Mouse (Mus musculus): Measurements from ENCODE around the gene Klk11. TPM values are rescaled to one million over a fixed set of nuclear protein-coding genes. Genes with fewer than 3 reads are reported as not detected.

Gene Klk11
- polyA plus RNA-seq, 1 experiment from 2014 or later = 0.20 TPM

GRCm38 (mm10) chr7:43797333-43797769, 22.9 kb downstream of the Klk11 start, which contains the start of gene Klk8:
TSS of gene Klk8 (plus strand) at chr7:43797577.
- ATAC-seq (replicated peaks; ENCODE audit: insufficient number of reproducible peaks, insufficient read depth, low FRiP score, low read depth) = no peak; the same call in 1 of the 2 replicates
- Histone ChIP-seq H3K36me3 (no peaks in the 10 kb centered on the region), H3K9ac (no peak within 1 kb of the TSS), H3K27me3 (peaks cover 33% of the 10 kb centered on the region), H3K27ac (no peak within 1 kb of the TSS), H3K9me3 (replicated peaks) (no peaks in the 10 kb centered on the region), H3K4me1 (replicated peaks) (peaks cover 19% of the 10 kb centered on the region), H3K4me3 (peak within 1 kb of the TSS; percentile 58), H3K4me2 (peak within 1 kb of the TSS; percentile 89)
- under 1% methylated on average over 28 of the region's 28 CpGs for WGBS

- Histone ChIP-seq H3K4me1 (replicated peaks) (peaks cover 19% of the 10 kb centered on the region), H3K4me2 (peak overlapping the region; percentile 89), H3K9ac (no peak overlapping the region), H3K27me3 (peaks cover 33% of the 10 kb centered on the region), H3K27ac (no peak overlapping the region), H3K4me3 (peak overlapping the region; percentile 58), H3K9me3 (replicated peaks) (no peaks in the 10 kb centered on the region), H3K36me3 (no peaks in the 10 kb centered on the region)
- 36% methylated on average over 13 of the region's 13 CpGs for WGBS
- peak; percentile 32; the same call in 1 of the 2 replicates for ATAC-seq (replicated peaks; ENCODE audit: insufficient number of reproducible peaks, insufficient read depth, low FRiP score, low read depth)
These were observed 23.5 kb downstream of the Klk11 start for GRCm38 (mm10) chr7:43797844-43798462.

GRCm38 (mm10) chr7:43799876-43800275, 25.5 kb downstream of the Klk11 start:
- peaks cover 27% of the 10 kb centered on the region for H3K27me3 ChIP-seq
- ATAC-seq (replicated peaks; ENCODE audit: insufficient number of reproducible peaks, insufficient read depth, low FRiP score, low read depth) = no peak
- H3K9me3 ChIP-seq (replicated peaks) = no peaks in the 10 kb centered on the region
- H3K4me3 ChIP-seq = no peak overlapping the region
- 67% methylated on average over 7 of the region's 7 CpGs for WGBS
- no peak overlapping the region for H3K9ac ChIP-seq
- no peak overlapping the region for H3K27ac ChIP-seq
- no peaks in the 10 kb centered on the region for H3K36me3 ChIP-seq
- H3K4me1 ChIP-seq (replicated peaks) = peaks cover 19% of the 10 kb centered on the region
- H3K4me2 ChIP-seq = no peak overlapping the region

GRCm38 (mm10) chr7:43810994-43811393, 36.6 kb downstream of the Klk11 start, which contains the start of gene Klk7:
TSS of gene Klk7 (plus strand) at chr7:43811294.
- no peaks in the 10 kb centered on the region for H3K9me3 ChIP-seq (replicated peaks)
- no peak within 1 kb of the TSS for H3K27ac ChIP-seq
- ATAC-seq (replicated peaks; ENCODE audit: insufficient number of reproducible peaks, insufficient read depth, low FRiP score, low read depth) = no peak
- H3K4me1 ChIP-seq (replicated peaks) = no peaks in the 10 kb centered on the region
- H3K27me3 ChIP-seq = no peaks in the 10 kb centered on the region; the same call in 1 of the 2 replicates
- no peaks in the 10 kb centered on the region for H3K36me3 ChIP-seq
- H3K9ac ChIP-seq = no peak within 1 kb of the TSS
- WGBS = 40% methylated on average over 5 of the region's 5 CpGs
- no peak within 1 kb of the TSS for H3K4me3 ChIP-seq
- H3K4me2 ChIP-seq = no peak within 1 kb of the TSS

- H3K4me3 ChIP-seq = no peak overlapping the region
- H3K4me2 ChIP-seq = no peak overlapping the region
- 76% methylated on average over 7 of the region's 7 CpGs for WGBS
- no peak overlapping the region for H3K9ac ChIP-seq
- H3K9me3 ChIP-seq (replicated peaks) = no peaks in the 10 kb centered on the region
- no peaks in the 10 kb centered on the region for H3K4me1 ChIP-seq (replicated peaks)
- H3K36me3 ChIP-seq = no peaks in the 10 kb centered on the region
- no peak overlapping the region for H3K27ac ChIP-seq
- no peak for ATAC-seq (replicated peaks; ENCODE audit: insufficient number of reproducible peaks, insufficient read depth, low FRiP score, low read depth)
- H3K27me3 ChIP-seq = no peaks in the 10 kb centered on the region; the same call in 1 of the 2 replicates
These were observed 40.8 kb downstream of the Klk11 start for GRCm38 (mm10) chr7:43815211-43815610.

- no peaks in the 10 kb centered on the region for H3K36me3 ChIP-seq
- H3K9ac ChIP-seq = no peak overlapping the region
- no peak for ATAC-seq (replicated peaks; ENCODE audit: insufficient number of reproducible peaks, insufficient read depth, low FRiP score, low read depth)
- H3K4me2 ChIP-seq = no peak overlapping the region
- no peaks in the 10 kb centered on the region for H3K4me1 ChIP-seq (replicated peaks)
- no peaks in the 10 kb centered on the region for H3K9me3 ChIP-seq (replicated peaks)
- no peak overlapping the region for H3K27ac ChIP-seq
- no peaks in the 10 kb centered on the region; the same call in 1 of the 2 replicates for H3K27me3 ChIP-seq
- H3K4me3 ChIP-seq = no peak overlapping the region
These were observed 42.3 kb downstream of the Klk11 start for GRCm38 (mm10) chr7:43816746-43817145.

GRCm38 (mm10) chr7:43821581-43821980, 47.2 kb downstream of the Klk11 start:
- Histone ChIP-seq H3K27me3 (no peaks in the 10 kb centered on the region), H3K4me1 (replicated peaks) (no peaks in the 10 kb centered on the region), H3K4me2 (no peak overlapping the region), H3K9ac (no peak overlapping the region), H3K4me3 (no peak overlapping the region), H3K36me3 (no peaks in the 10 kb centered on the region), H3K9me3 (replicated peaks) (no peaks in the 10 kb centered on the region), H3K27ac (no peak overlapping the region)
- ATAC-seq (replicated peaks; ENCODE audit: insufficient number of reproducible peaks, insufficient read depth, low FRiP score, low read depth) = no peak
- 79% methylated on average over 7 of the region's 7 CpGs for WGBS

GRCm38 (mm10) chr7:43824199-43824598, 49.8 kb downstream of the Klk11 start, which contains the start of gene Klk6:
TSS of gene Klk6 (plus strand) at chr7:43824499.
- Histone ChIP-seq H3K4me3 (no peak within 1 kb of the TSS), H3K9ac (no peak within 1 kb of the TSS), H3K4me2 (no peak within 1 kb of the TSS), H3K27me3 (no peaks in the 10 kb centered on the region), H3K9me3 (replicated peaks) (no peaks in the 10 kb centered on the region), H3K4me1 (replicated peaks) (no peaks in the 10 kb centered on the region), H3K36me3 (no peaks in the 10 kb centered on the region), H3K27ac (no peak within 1 kb of the TSS)
- 73% methylated on average over 10 of the region's 10 CpGs for WGBS
- no peak for ATAC-seq (replicated peaks; ENCODE audit: insufficient number of reproducible peaks, insufficient read depth, low FRiP score, low read depth)

GRCm38 (mm10) chr7:43826056-43826455, 51.7 kb downstream of the Klk11 start:
- H3K36me3 ChIP-seq = no peaks in the 10 kb centered on the region
- no peak overlapping the region for H3K4me2 ChIP-seq
- no peaks in the 10 kb centered on the region for H3K9me3 ChIP-seq (replicated peaks)
- H3K4me1 ChIP-seq (replicated peaks) = no peaks in the 10 kb centered on the region
- 78% methylated on average over 5 of the region's 5 CpGs for WGBS
- no peak for ATAC-seq (replicated peaks; ENCODE audit: insufficient number of reproducible peaks, insufficient read depth, low FRiP score, low read depth)
- no peak overlapping the region for H3K9ac ChIP-seq
- H3K27ac ChIP-seq = no peak overlapping the region
- H3K4me3 ChIP-seq = no peak overlapping the region
- no peaks in the 10 kb centered on the region for H3K27me3 ChIP-seq

GRCm38 (mm10) chr7:43827706-43828105, 53.3 kb downstream of the Klk11 start:
- ATAC-seq (replicated peaks; ENCODE audit: insufficient number of reproducible peaks, insufficient read depth, low FRiP score, low read depth) = no peak
- WGBS = 78% methylated on average over 4 of the region's 4 CpGs
- no peaks in the 10 kb centered on the region for H3K36me3 ChIP-seq
- H3K9ac ChIP-seq = no peak overlapping the region
- no peaks in the 10 kb centered on the region for H3K27me3 ChIP-seq
- no peaks in the 10 kb centered on the region for H3K4me1 ChIP-seq (replicated peaks)
- no peaks in the 10 kb centered on the region for H3K9me3 ChIP-seq (replicated peaks)
- H3K4me2 ChIP-seq = no peak overlapping the region
- H3K4me3 ChIP-seq = no peak overlapping the region
- H3K27ac ChIP-seq = no peak overlapping the region
